ENCODE assay signal across 14 mouse cellular contexts in the genomic region with DNA sequence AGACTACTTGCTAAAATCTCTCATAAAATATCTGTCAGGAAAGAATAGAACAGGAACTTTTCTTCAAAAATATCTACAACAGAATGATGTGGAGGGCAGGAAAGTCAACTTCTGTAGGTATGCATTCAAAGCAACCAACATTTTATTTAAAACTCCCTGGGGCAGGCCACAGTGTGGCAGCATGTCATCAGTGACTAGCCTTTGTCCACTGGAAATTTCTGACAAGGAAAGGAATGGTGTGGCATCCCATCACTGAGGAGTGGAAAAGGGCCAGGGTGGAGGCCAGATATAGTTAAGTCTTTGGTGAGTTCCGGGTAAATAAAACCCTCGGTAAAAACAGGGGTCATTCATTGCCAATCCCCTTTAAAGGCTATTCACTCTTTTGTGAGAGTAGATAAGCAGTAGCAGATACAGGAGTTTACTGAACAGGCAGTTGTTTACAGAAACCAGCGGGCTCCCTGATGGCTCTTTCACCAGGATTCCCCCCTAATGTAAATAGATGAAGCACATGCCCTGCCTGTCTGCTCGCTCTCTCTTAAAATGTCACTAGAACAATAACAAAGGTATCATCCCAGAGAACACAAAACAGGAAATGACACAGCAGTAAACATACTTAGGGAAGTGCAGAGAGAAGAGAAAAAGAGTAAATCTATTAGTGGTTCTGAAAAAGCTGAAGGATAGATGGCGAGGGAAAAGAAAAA. TPM values are rescaled to one million over a fixed set of nuclear protein-coding genes. Genes with fewer than 3 reads are reported as not detected.
DNase-seq lines count a peak whose midpoint lies in the region; ATAC-seq and TF ChIP-seq lines count a peak whose summit lies in the region.
"Had no signal": no experiment of that assay in that cellular context is flagged by ENCODE, and none has a peak within 500 bp of the region (broad histone marks: within the 10 kb centered on the region; RNA-seq: fewer than 3 reads in every experiment).

No protein-coding gene starts in this region.

- ATAC-seq in liver, embryonic 11.5 days (replicated peaks; ENCODE audit: low FRiP score), result peak; percentile 53; the same call in 1 of the 2 replicates
- ATAC-seq in Patski, result no peak
- no peak for ATAC-seq in liver, embryonic 14.5 days (ENCODE audit: insufficient read depth)

- POLR2A ChIA-PET in Patski (lab: Charles Lee), result no interaction called here

- CTCF ChIA-PET in Patski (lab: Charles Lee), result no interaction called here

- 50% methylated on average over 5 of the region's 5 CpGs for WGBS in liver, embryonic 11.5 days
- WGBS in liver, embryonic 14.5 days (ENCODE audit: insufficient replicate concordance), result 37% methylated on average over 5 of the region's 5 CpGs

- no peaks in the 10 kb centered on the region for H3K27me3 ChIP-seq in liver, embryonic 11.5 days (replicated peaks; ENCODE audit: control insufficient read depth, insufficient read depth, low read length)
- H3K27me3 ChIP-seq in Patski, result no peaks in the 10 kb centered on the region
- H3K27me3 ChIP-seq in liver, embryonic 14.5 days (ENCODE audit: control insufficient read depth, insufficient read depth, low read length), result no peaks in the 10 kb centered on the region
- H3K27me3 ChIP-seq: hindbrain, embryonic 15.5 days; liver, embryonic 15.5 days had no signal

- no peaks in the 10 kb centered on the region for H3K9me3 ChIP-seq in liver, embryonic 11.5 days (ENCODE audit: control insufficient read depth, low read length)
- H3K9me3 ChIP-seq in liver, embryonic 14.5 days (ENCODE audit: control insufficient read depth, low read length), result no peaks in the 10 kb centered on the region
- H3K9me3 ChIP-seq: hindbrain, embryonic 15.5 days; liver, embryonic 15.5 days had no signal

- DNase-seq in heart, adult 11 months, result peak; percentile 71
- DNase-seq in heart, adult 9 months (ENCODE audit: low spot score in 2 of 2), result no peak
- DNase-seq in liver, embryonic 11.5 days (ENCODE audit: low spot score), result no peak
- DNase-seq in liver (no peak), Patski (ENCODE audit: low read depth, low spot score) (no peak)
- no peak for DNase-seq in liver, embryonic 14.5 days (ENCODE audit: low read depth in 3 of 3, low spot score in 3 of 3)
- no peak for DNase-seq in c-Kit-positive CD71-positive TER-119-positive erythroid progenitor cells, embryonic 14.5 days (ENCODE audit: low spot score)
- no peak for DNase-seq in layer of hippocampus, adult 8-10 months (ENCODE audit: low spot score in 2 of 2)
- DNase-seq: cerebellum, adult 18-20 months; gastrocnemius, postnatal 36 days; spleen, adult 18-20 months had no signal

- in situ Hi-C loops in Patski (cut with MboI; ENCODE audit: low pct_unique_long_range_greater_than_20kb), result no loop called here

- no peak overlapping the region for H3K9ac ChIP-seq in liver, embryonic 11.5 days (ENCODE audit: low read depth, low read length)
- H3K9ac ChIP-seq in liver, embryonic 14.5 days (replicated peaks), result no peak overlapping the region
- H3K9ac ChIP-seq: hindbrain, embryonic 15.5 days; liver, embryonic 15.5 days had no signal

- TF ChIP-seq EP300 in liver, embryonic 14.5 days (IDR thresholded peaks at IDR 0.05; ENCODE audit: low read depth), result no peak

- no peak overlapping the region for H3K27ac ChIP-seq in liver, embryonic 11.5 days (ENCODE audit: low read depth, low read length)
- no peak overlapping the region for H3K27ac ChIP-seq in liver, embryonic 14.5 days
- H3K27ac ChIP-seq: hindbrain, embryonic 15.5 days; liver, embryonic 15.5 days had no signal

- 0 out of 2 replicates have a peak, but pooled peaks cover 2% of the 10 kb centered on the region for H3K36me3 ChIP-seq in liver, embryonic 11.5 days (ENCODE audit: control insufficient read depth, insufficient read depth, low read length)
- H3K36me3 ChIP-seq in liver, embryonic 14.5 days (replicated peaks; ENCODE audit: control insufficient read depth, insufficient read depth, low read depth), result no peaks in the 10 kb centered on the region
- H3K36me3 ChIP-seq: liver, embryonic 15.5 days had no signal

- H3K4me1 ChIP-seq in liver, embryonic 11.5 days (replicated peaks; ENCODE audit: control insufficient read depth, insufficient read depth, low read length), result no peaks in the 10 kb centered on the region
- H3K4me1 ChIP-seq in liver, embryonic 14.5 days (replicated peaks; ENCODE audit: control insufficient read depth in 2 of 2, insufficient read depth in 2 of 2, low read length in 1 of 2), result no peaks in the 10 kb centered on the region
- H3K4me1 ChIP-seq: hindbrain, embryonic 15.5 days had no signal

- no peak overlapping the region for H3K4me2 ChIP-seq in liver, embryonic 11.5 days
- H3K4me2 ChIP-seq in liver, embryonic 14.5 days (ENCODE audit: low read depth), result no peak overlapping the region
- H3K4me2 ChIP-seq: hindbrain, embryonic 15.5 days; liver, embryonic 15.5 days had no signal

- peak; percentile 45 for TF ChIP-seq CTCF in Patski (IDR thresholded peaks at IDR 0.05)
- TF ChIP-seq CTCF in liver, embryonic 14.5 days (IDR thresholded peaks at IDR 0.05; ENCODE audit: low read depth), result peak; percentile 13; the same call in 1 of the 2 replicates

- no peak overlapping the region for H3K4me3 ChIP-seq in liver, embryonic 11.5 days (ENCODE audit: low read depth, low read length)
- no peak overlapping the region for H3K4me3 ChIP-seq in liver, embryonic 14.5 days (ENCODE audit: insufficient read depth in 1 of 2, low read depth in 2 of 2, low read length in 2 of 2)
- H3K4me3 ChIP-seq: hindbrain, embryonic 15.5 days; liver, embryonic 15.5 days; myocyte had no signal

RNA-seq across cellular contexts. Expression of a gene that starts 34.1 kb away (rescaled TPM):
- 47.9 and 54.3 TPM in 2 replicates for polyA plus RNA-seq in liver, embryonic 11.5 days (2014; fragmentation: Nextera tagmentation; extraction: Ambion mirVana)
- 25.1 TPM for polyA plus RNA-seq in Patski (2021)
- 2.8 and 4.3 TPM in 2 replicates for polyA plus RNA-seq in liver, embryonic 14.5 days (2012; rRNA removed)
- polyA plus RNA-seq in liver, embryonic 14.5 days (2014; fragmentation: Nextera tagmentation; extraction: Ambion mirVana), result 18.3 and 18.9 TPM in 2 replicates
- total RNA-seq in layer of hippocampus, adult 8-10 months (2022), result 10 to 100 TPM; 26.8 to 35.8 (median 28.3) TPM
